Mouse (Mus musculus) hindbrain, embryonic 12.5 days (tissue): Measurements from ENCODE around the gene H2al1h. TPM values are rescaled to one million over a fixed set of nuclear protein-coding genes. Genes with fewer than 3 reads are reported as not detected.
"Not testable (repeated sequence)": the region's sequence is repeated elsewhere in the genome, so short reads cannot be mapped to it uniquely, and the experiment has no call there.

Experiments
- ATAC-seq: fragments of 200-750 bp; cut with Nextera tagmentation; 2 replicates; pipeline ENCODE4 v1.8.0; 2017; ENCODE audit warnings: moderate TSS enrichment; ENCODE audit not compliant: low FRiP score
- H3K27ac ChIP-seq: fragments of 300-500 bp; sonication (generic); 2 replicates; pipeline ENCODE4 v1.5.1; 2016; ENCODE audit warnings: mild to moderate bottlenecking
- H3K27me3 ChIP-seq: fragments of 300-500 bp; sonication (generic); 2 replicates; pipeline ENCODE4 v1.6.1; 2016; ENCODE audit warnings: mild to moderate bottlenecking
- H3K36me3 ChIP-seq: fragments of 300-500 bp; sonication (generic); 2 replicates; pipeline ENCODE4 v1.6.1; 2016; ENCODE audit warnings: mild to moderate bottlenecking
- H3K4me1 ChIP-seq: fragments of 300-500 bp; sonication (generic); 2 replicates; pipeline ENCODE4 v1.6.1; 2016
- H3K4me2 ChIP-seq: fragments of 300-500 bp; sonication (generic); replicated peaks from 2 replicates; pipeline ENCODE4 v1.6.1; 2016; ENCODE audit warnings: mild to moderate bottlenecking
- H3K4me3 ChIP-seq: fragments of 300-500 bp; sonication (generic); 2 replicates; pipeline ENCODE4 v1.5.1; 2016; ENCODE audit warnings: mild to moderate bottlenecking
- H3K9ac ChIP-seq: fragments of 300-500 bp; sonication (generic); 2 replicates; pipeline ENCODE4 v1.6.1; 2016; ENCODE audit warnings: mild to moderate bottlenecking, moderate library complexity
- H3K9me3 ChIP-seq: fragments of 300-500 bp; sonication (generic); replicated peaks from 2 replicates; pipeline ENCODE4 v1.6.1; 2016; ENCODE audit warnings: mild to moderate bottlenecking
- WGBS: fragments of 180-500 bp; shearing (Covaris S2); methylation state at CpG from one replicate; pipeline ENCODE4 v1.1.7; 2016; 5-methylcytosine and 5-hydroxymethylcytosine counted together
- polyA plus RNA-seq: library from polyadenylated mRNA; unstranded; fragments of >200 nt; fragmentation: Nextera tagmentation; extraction: Ambion mirVana; gene quantifications from 2 replicates; pipeline ENCODE4 v1.2.1, GENCODE M21; 2016

H2al1h gene
- polyA plus RNA-seq, 1 experiment from 2014 or later, result not detected

GRCm38 (mm10) chrX:11324359-11324758 lies 3.1 kb downstream of the H2al1h start, which contains the start of gene H2al1i:
Gene H2al1i (plus strand): TSS chrX:11324659.
- H3K4me3 ChIP-seq, H3K4me2 ChIP-seq, H3K36me3 ChIP-seq, H3K9me3 ChIP-seq, H3K27me3 ChIP-seq, H3K9ac ChIP-seq, H3K4me1 ChIP-seq, ATAC-seq, H3K27ac ChIP-seq: not testable (repeated sequence)
- WGBS, result 60% methylated on average over 1 of the region's 5 CpGs

DNA sequence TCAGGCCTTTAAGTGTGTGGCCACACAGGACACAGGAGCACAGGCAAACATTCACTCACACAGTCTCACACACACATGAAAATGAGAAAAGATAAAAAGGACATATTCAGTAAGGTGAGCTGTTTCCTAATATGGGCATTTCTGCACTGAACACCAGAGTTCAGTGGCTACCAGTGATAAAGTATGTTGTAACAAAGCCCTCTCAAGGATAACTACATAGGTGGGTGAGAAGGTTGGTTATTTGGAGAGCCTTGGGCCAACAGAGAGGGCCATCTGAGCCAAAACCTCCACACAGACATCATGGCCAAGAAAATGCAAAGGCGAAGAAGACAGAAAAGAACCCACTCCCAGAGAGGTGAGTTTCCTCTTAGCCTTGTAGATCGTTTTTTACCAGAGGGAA lies 6.2 kb downstream of the H2al1h start, which contains the start of gene H2al1j:
TSS of gene H2al1j (plus strand) at position 301 of the 400 bp plus-strand sequence.
- not testable (repeated sequence) for H3K4me3 ChIP-seq, H3K4me2 ChIP-seq, H3K9ac ChIP-seq, H3K27me3 ChIP-seq, ATAC-seq, H3K9me3 ChIP-seq, H3K27ac ChIP-seq, H3K4me1 ChIP-seq, H3K36me3 ChIP-seq
- WGBS, result 100% methylated on average over 2 of the region's 2 CpGs

- Histone ChIP-seq H3K9ac (no peak overlapping the region), H3K27ac (no peak overlapping the region), H3K27me3 (0 out of 2 replicates have a peak, but pooled peaks cover 4% of the 10 kb centered on the region), H3K4me3 (no peak overlapping the region), H3K4me1 (no peaks in the 10 kb centered on the region), H3K9me3 (no peaks in the 10 kb centered on the region), H3K4me2 (no peak overlapping the region), H3K36me3 (no peaks in the 10 kb centered on the region)
- WGBS, result 72% methylated on average over 9 of the region's 9 CpGs
- no peak for ATAC-seq
Measured at GRCm38 (mm10) chrX:11345762-11346161, 24.5 kb downstream of the H2al1h start.

DNA sequence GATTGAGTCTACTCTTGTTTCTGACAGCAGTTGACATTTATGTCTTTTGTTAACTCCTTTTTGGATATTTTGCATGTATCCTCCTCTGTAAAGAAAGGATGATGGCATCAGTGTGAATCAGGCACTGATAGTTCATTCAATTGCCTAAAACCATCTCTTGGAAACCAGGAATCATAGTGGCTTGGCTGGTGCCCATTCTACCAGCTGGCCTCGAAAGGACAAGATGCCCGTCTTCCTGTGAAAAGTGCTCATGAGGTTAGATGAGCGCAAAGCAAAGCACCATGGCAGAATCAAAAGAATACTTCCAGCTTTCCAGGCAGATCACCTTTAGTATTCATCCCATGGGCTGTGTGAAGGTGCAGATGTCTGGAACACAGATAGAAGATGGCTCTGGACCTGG lies 25.5 kb downstream of the H2al1h start:
- Histone ChIP-seq H3K4me2 (no peak overlapping the region), H3K4me3 (no peak overlapping the region), H3K36me3 (no peaks in the 10 kb centered on the region), H3K27ac (no peak overlapping the region), H3K9me3 (no peaks in the 10 kb centered on the region), H3K4me1 (no peaks in the 10 kb centered on the region), H3K27me3 (0 out of 2 replicates have a peak, but pooled peaks cover 4% of the 10 kb centered on the region), H3K9ac (no peak overlapping the region)
- no peak for ATAC-seq
- 96% methylated on average over 3 of the region's 3 CpGs for WGBS

GRCm38 (mm10) chrX:11360823-11361222 lies 39.5 kb downstream of the H2al1h start:
- Histone ChIP-seq H3K27me3 (peaks cover 6% of the 10 kb centered on the region), H3K9ac (no peak overlapping the region), H3K4me1 (peaks cover 4% of the 10 kb centered on the region; the same call in 1 of the 2 replicates), H3K36me3 (no peaks in the 10 kb centered on the region), H3K9me3 (no peaks in the 10 kb centered on the region), H3K27ac (no peak overlapping the region), H3K4me3 (no peak overlapping the region), H3K4me2 (no peak overlapping the region)
- no peak for ATAC-seq
- 85% methylated on average over 6 of the region's 6 CpGs for WGBS

- no peaks in the 10 kb centered on the region for H3K9me3 ChIP-seq
- H3K27me3 ChIP-seq, result peaks cover 9% of the 10 kb centered on the region
- H3K4me2 ChIP-seq, result no peak overlapping the region
- H3K9ac ChIP-seq, result no peak overlapping the region
- H3K4me3 ChIP-seq, result no peak overlapping the region
- ATAC-seq, result no peak
- peaks cover 4% of the 10 kb centered on the region; the same call in 1 of the 2 replicates for H3K4me1 ChIP-seq
- no peaks in the 10 kb centered on the region for H3K36me3 ChIP-seq
- WGBS, result 87% methylated on average over 2 of the region's 2 CpGs
- H3K27ac ChIP-seq, result no peak overlapping the region
Measured at GRCm38 (mm10) chrX:11361261-11361660, 40.0 kb downstream of the H2al1h start.

DNA sequence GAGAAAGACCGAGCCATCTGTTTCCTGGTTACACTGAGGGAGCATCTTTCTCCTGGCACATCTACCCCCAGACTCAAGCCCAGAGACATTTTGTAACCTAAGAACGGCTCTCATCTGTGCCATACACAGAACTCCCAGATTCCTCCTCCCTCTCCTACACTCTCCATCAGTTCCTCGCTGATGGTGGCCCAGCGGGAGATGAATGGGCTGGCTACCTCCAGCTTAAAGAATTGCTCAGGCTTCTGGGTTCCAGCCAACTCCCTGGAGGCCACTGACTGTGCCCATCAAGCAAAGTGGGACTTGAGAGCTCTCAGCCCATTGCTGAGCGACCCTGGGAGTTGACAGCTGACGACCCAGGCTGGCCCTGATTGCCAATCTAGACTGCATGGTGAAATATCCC lies 42.6 kb downstream of the H2al1h start:
- Histone ChIP-seq H3K9me3 (no peaks in the 10 kb centered on the region), H3K4me3 (no peak overlapping the region), H3K36me3 (no peaks in the 10 kb centered on the region), H3K27ac (no peak overlapping the region), H3K9ac (no peak overlapping the region), H3K4me2 (no peak overlapping the region), H3K4me1 (peaks cover 4% of the 10 kb centered on the region; the same call in 1 of the 2 replicates), H3K27me3 (peaks cover 17% of the 10 kb centered on the region)
- no peak for ATAC-seq
- 48% methylated on average over 6 of the region's 6 CpGs for WGBS

- Histone ChIP-seq H3K4me2 (no peak overlapping the region), H3K27me3 (peaks cover 17% of the 10 kb centered on the region), H3K27ac (no peak overlapping the region), H3K4me1 (peaks cover 4% of the 10 kb centered on the region; the same call in 1 of the 2 replicates), H3K9ac (no peak overlapping the region), H3K9me3 (no peaks in the 10 kb centered on the region), H3K4me3 (no peak overlapping the region), H3K36me3 (no peaks in the 10 kb centered on the region)
- 53% methylated on average over 12 of the region's 12 CpGs for WGBS
- no peak for ATAC-seq
Measured at GRCm38 (mm10) chrX:11365151-11365550, 43.9 kb downstream of the H2al1h start.

Other genes with a start within 250 kb of the H2al1h start
- not detected in 2 replicates for gene H2al1a, start 22.2 kb upstream of the H2al1h start, polyA plus RNA-seq
- gene H2al1b, start 19.1 kb upstream of the H2al1h start, polyA plus RNA-seq, result not detected in 2 replicates
- gene H2al1c, start 15.8 kb upstream of the H2al1h start, polyA plus RNA-seq, result not detected in 2 replicates
- not detected in 2 replicates for gene H2al1d, start 12.7 kb upstream of the H2al1h start, polyA plus RNA-seq
- gene H2al1e, start 9.6 kb upstream of the H2al1h start, polyA plus RNA-seq, result not detected in 2 replicates
- gene H2al1f, start 6.3 kb upstream of the H2al1h start, polyA plus RNA-seq, result not detected in 2 replicates
- gene H2al1g, start 3.2 kb upstream of the H2al1h start, polyA plus RNA-seq, result not detected in 2 replicates
- not detected in 2 replicates for gene H2al1i, start 3.2 kb downstream of the H2al1h start, polyA plus RNA-seq
- gene H2al1j, start 6.3 kb downstream of the H2al1h start, polyA plus RNA-seq, result not detected in 2 replicates